Mouse (Mus musculus) ES-E14 (cell line): Measurements from ENCODE around the gene Emc6. TPM values are rescaled to one million over a fixed set of nuclear protein-coding genes. Genes with fewer than 3 reads are reported as not detected.

Experiments
- DNase-seq: peaks from one replicate; pipeline ENCODE4 v3.0.0-alpha.2; 2013; ENCODE audit warnings: low read depth, low spot score
- H3K27ac ChIP-seq: 2 replicates; pipeline ENCODE4 v1.5.1; 2012; ENCODE audit warnings: low read depth, mild to moderate bottlenecking, low read length, moderate library complexity, mixed read lengths; ENCODE audit not compliant: poor library complexity, insufficient read depth, severe bottlenecking
- H3K36me3 ChIP-seq: 2 replicates; pipeline ENCODE4 v1.6.1; 2012; ENCODE audit warnings: mild to moderate bottlenecking, low read length, moderate library complexity, mixed read lengths; ENCODE audit not compliant: control insufficient read depth, poor library complexity, insufficient read depth, severe bottlenecking
- H3K4me1 ChIP-seq, 2 experiments: fragments of 150-350 bp in 1 of 2; sonication (generic) in 1 of 2; 2 replicates each; pipeline ENCODE4 v1.6.1; 2012; ENCODE audit warnings: low read length in 2 of 2, mild to moderate bottlenecking in 1 of 2, mixed read lengths in 1 of 2; ENCODE audit not compliant: control insufficient read depth in 2 of 2, insufficient read depth in 2 of 2, poor library complexity in 1 of 2
- H3K4me3 ChIP-seq, 2 experiments: fragments of 150-350 bp in 1 of 2; sonication (generic) in 1 of 2; 2 replicates each; pipeline ENCODE4 v1.5.1; 2012; ENCODE audit warnings: low read length in 2 of 2, low read depth in 1 of 2, mild to moderate bottlenecking in 1 of 2, mixed read lengths in 1 of 2; ENCODE audit not compliant: insufficient read depth in 1 of 2, poor library complexity in 1 of 2, severe bottlenecking in 1 of 2
- H3K9ac ChIP-seq: 2 replicates; pipeline ENCODE4 v1.6.1; 2012; ENCODE audit warnings: low read depth, mild to moderate bottlenecking, low read length, mixed read lengths; ENCODE audit not compliant: poor library complexity, insufficient read depth, severe bottlenecking
- H3K9me3 ChIP-seq: fragments of 150-350 bp; sonication (generic); 2 replicates; pipeline ENCODE4 v1.6.1; 2012; ENCODE audit warnings: low read depth, mild to moderate bottlenecking, low read length; ENCODE audit not compliant: control insufficient read depth, insufficient read depth
- CHD2 ChIP-seq: IDR thresholded peaks from 2 replicates; pipeline ENCODE4 v1.6.1; 2014; ENCODE audit warnings: mild to moderate bottlenecking, low read depth, low read length, inconsistent platforms
- HCFC1 ChIP-seq: IDR thresholded peaks from 2 replicates; pipeline ENCODE4 v1.6.1; 2012; ENCODE audit warnings: low read length, inconsistent platforms, borderline replicate concordance; ENCODE audit not compliant: insufficient read depth
- MAFK ChIP-seq: IDR thresholded peaks from 2 replicates; pipeline ENCODE4 v1.6.1; 2014; ENCODE audit warnings: mild to moderate bottlenecking, low read depth, low read length, inconsistent platforms; ENCODE audit not compliant: insufficient read depth
- ZC3H11A ChIP-seq: IDR thresholded peaks from 2 replicates; pipeline ENCODE4 v1.6.1; 2012; ENCODE audit warnings: low read depth, mild to moderate bottlenecking, inconsistent platforms, low read length, borderline replicate concordance
- ZNF384 ChIP-seq: IDR thresholded peaks from 2 replicates; pipeline ENCODE4 v1.6.1; 2012; ENCODE audit warnings: low read depth, low read length, inconsistent platforms
- in situ Hi-C, 2 experiments: fragments of 600-800 bp; cut with MboI; formaldehyde crosslinking; loops; one replicate each; pipeline ENCODE4 v1.15.1; 2025; ENCODE audit warnings: low sequenced_read_pairs in 2 of 2, inconsistent platforms in 1 of 2; ENCODE audit not compliant: unreplicated experiment in 2 of 2
- total RNA-seq: library from RNA; depleted of rRNA; stranded (reverse); fragments of 300-350 nt; gene quantifications from 2 replicates; pipeline ENCODE4 v1.2.3, GENCODE M21; 2012

The Emc6 gene
- total RNA-seq, 1 experiment, result 95.4 TPM

GRCm38 (mm10) chr11:73220651-73221050 lies 43.8 kb upstream of the Emc6 start:
- Histone ChIP-seq H3K27ac (no peak overlapping the region), H3K9ac (no peak overlapping the region), H3K4me1 (peaks cover 0 to 2% of the 10 kb centered on the region in 2 experiments; a peak in 1 of 4 replicates), H3K36me3 (no peaks in the 10 kb centered on the region), H3K4me3 (no peak overlapping the region), H3K9me3 (no peaks in the 10 kb centered on the region)
- no peak for DNase-seq
- TF ChIP-seq ZC3H11A, result no peak
- no peak for TF ChIP-seq CHD2
- TF ChIP-seq ZNF384, result no peak
- no peak for TF ChIP-seq MAFK
- no peak for TF ChIP-seq HCFC1
- in situ Hi-C loops, result no loop called here

GRCm38 (mm10) chr11:73219671-73220070 lies 42.8 kb upstream of the Emc6 start:
- Histone ChIP-seq H3K4me3 (no peak overlapping the region), H3K36me3 (no peaks in the 10 kb centered on the region), H3K9ac (no peak overlapping the region), H3K4me1 (peaks cover 0 to 2% of the 10 kb centered on the region in 2 experiments; a peak in 1 of 4 replicates), H3K9me3 (no peaks in the 10 kb centered on the region), H3K27ac (no peak overlapping the region)
- TF ChIP-seq MAFK, result no peak
- TF ChIP-seq HCFC1, result no peak
- TF ChIP-seq CHD2, result no peak
- TF ChIP-seq ZNF384, result no peak
- no peak for TF ChIP-seq ZC3H11A
- no peak for DNase-seq
- in situ Hi-C loops, result no loop called here

- TF ChIP-seq CHD2 (no peak), ZNF384 (no peak), MAFK (no peak), HCFC1 (no peak), ZC3H11A (no peak)
- DNase-seq, result no peak
- Histone ChIP-seq H3K36me3 (no peaks in the 10 kb centered on the region), H3K9me3 (no peaks in the 10 kb centered on the region), H3K4me1 (no peaks in the 10 kb centered on the region), H3K27ac (no peak overlapping the region), H3K4me3 (no peak overlapping the region), H3K9ac (no peak overlapping the region)
- in situ Hi-C loops, result no loop called here
Measured at GRCm38 (mm10) chr11:73213956-73214355, 37.1 kb upstream of the Emc6 start.

- H3K4me1 ChIP-seq, result no peaks in the 10 kb centered on the region
- TF ChIP-seq CHD2, result no peak
- peak; percentile 60; the same call in 1 of the 2 replicates for TF ChIP-seq ZC3H11A
- TF ChIP-seq ZNF384, result peak; percentile 51; the same call in 1 of the 2 replicates
- no peak for TF ChIP-seq HCFC1
- no peak overlapping the region for H3K4me3 ChIP-seq
- no peak overlapping the region for H3K9ac ChIP-seq
- H3K36me3 ChIP-seq, result no peaks in the 10 kb centered on the region
- H3K27ac ChIP-seq, result no peak overlapping the region
- peak; percentile 39 for DNase-seq
- in situ Hi-C loops, result no loop called here
- H3K9me3 ChIP-seq, result no peaks in the 10 kb centered on the region
Measured at GRCm38 (mm10) chr11:73207621-73208020, 30.8 kb upstream of the Emc6 start.

GRCm38 (mm10) chr11:73205194-73205593 lies 28.4 kb upstream of the Emc6 start:
- no peaks in the 10 kb centered on the region for H3K4me1 ChIP-seq
- no peak overlapping the region for H3K27ac ChIP-seq
- no peak overlapping the region for H3K4me3 ChIP-seq
- no peak overlapping the region for H3K9ac ChIP-seq
- no peak for TF ChIP-seq HCFC1
- no peaks in the 10 kb centered on the region for H3K36me3 ChIP-seq
- H3K9me3 ChIP-seq, result no peaks in the 10 kb centered on the region
- in situ Hi-C loops, result no loop called here
- no peak for DNase-seq
